Mouse (Mus musculus): ENCODE measurements around the gene Lsm12.
"Not testable (repeated sequence)": the region's sequence is repeated elsewhere in the genome, so short reads cannot be mapped to it uniquely, and the experiment has no call there.

The Lsm12 gene

GRCm38 (mm10) chr11:102186235-102186634 lies 1.1 kb upstream of the Lsm12 start:
- DNase-seq (ENCODE audit: low read depth, low spot score) = no peak

GRCm38 (mm10) chr11:102185677-102186076 lies 581 bp upstream of the Lsm12 start:
- DNase-seq (ENCODE audit: low read depth, low spot score) = no peak

DNA sequence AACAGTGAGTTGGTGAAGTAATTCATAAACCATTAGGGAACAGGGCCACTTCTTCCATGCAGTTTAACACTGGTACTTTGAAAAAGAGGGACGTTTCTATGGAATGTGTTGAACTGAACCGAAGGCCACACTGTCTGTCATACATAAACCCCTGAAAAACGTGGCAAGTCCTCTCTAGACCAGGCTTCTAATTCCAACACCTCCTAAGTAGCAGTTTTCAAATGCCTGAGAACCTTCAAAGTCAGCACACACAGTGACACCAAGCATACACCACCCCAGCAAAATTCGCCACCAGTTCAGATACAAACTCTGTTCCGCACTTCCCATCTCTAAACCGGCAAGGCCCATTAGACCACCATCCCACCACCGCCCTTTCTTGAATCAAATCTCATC lies 847 bp downstream of the Lsm12 start:
- no peak for DNase-seq (ENCODE audit: low read depth, low spot score)

GRCm38 (mm10) chr11:102179836-102180235 lies 5.3 kb downstream of the Lsm12 start:
- no peak for DNase-seq (ENCODE audit: low read depth, low spot score)

DNA sequence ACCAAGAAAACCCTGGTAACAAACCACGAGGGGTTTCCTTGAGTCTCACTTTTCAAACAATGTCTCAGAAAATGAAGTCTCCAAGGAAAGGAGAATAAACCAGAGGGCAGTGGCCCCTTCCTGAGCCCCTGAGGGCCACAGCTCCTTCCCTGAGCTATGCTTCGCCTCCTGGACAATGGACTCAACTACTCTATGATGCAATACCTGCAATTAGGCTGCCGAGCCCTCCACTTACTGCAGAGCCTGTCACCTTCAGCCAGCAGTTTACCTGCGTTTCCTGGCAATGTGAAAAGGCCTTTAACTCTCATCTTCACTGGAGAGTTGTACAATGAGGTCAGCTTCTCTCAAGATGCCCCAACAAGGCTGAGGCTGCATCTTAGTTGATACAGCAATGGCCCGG lies 16.4 kb downstream of the Lsm12 start:
- DNase-seq (ENCODE audit: low read depth, low spot score) = no peak

GRCm38 (mm10) chr11:102167539-102167938 lies 17.6 kb downstream of the Lsm12 start:
- no peak for DNase-seq (ENCODE audit: low read depth, low spot score)

- no peak for DNase-seq (ENCODE audit: low read depth, low spot score)
These were observed 18.9 kb downstream of the Lsm12 start for GRCm38 (mm10) chr11:102165971-102166722.

DNA sequence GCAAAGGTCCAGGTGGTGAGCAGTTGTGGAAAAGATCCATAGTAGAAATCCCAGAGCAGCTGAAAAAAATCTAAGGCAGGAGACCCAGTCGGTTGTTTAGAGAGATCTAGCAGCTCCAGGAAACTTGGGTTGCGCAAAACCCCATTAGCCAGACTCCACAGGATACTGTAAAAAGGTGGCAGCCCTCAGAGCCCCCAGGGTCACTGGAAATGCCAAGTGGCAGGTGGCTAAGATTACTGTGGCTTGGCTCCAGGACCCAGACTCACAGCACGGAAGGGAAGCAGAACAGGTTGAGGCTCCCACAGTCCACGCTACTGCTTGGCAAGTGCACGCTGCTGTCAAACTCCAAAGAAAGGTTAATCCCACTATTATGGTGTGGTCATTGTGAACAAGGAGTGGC lies 25.3 kb downstream of the Lsm12 start:
- no peak for DNase-seq (ENCODE audit: low read depth, low spot score)

- not testable (repeated sequence) for DNase-seq (ENCODE audit: low read depth, low spot score)
These were observed 27.1 kb downstream of the Lsm12 start for GRCm38 (mm10) chr11:102158024-102158423.

DNA sequence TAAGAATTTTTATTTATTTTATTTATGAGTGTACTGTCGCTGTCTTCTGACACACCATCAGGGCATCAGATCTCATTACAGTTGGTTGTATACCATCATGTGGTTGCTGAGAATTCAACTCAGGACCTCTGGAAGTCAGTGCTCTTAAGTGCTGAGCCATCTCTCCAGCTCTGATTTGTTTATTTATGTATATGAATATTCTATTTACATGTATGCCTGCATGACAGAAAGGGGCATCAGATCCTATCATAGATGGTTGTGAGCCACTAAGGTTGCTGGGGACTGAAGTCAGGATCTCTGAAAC lies 28.4 kb downstream of the Lsm12 start:
- no peak for DNase-seq (ENCODE audit: low read depth, low spot score)

- DNase-seq (ENCODE audit: low read depth, low spot score) = peak; percentile 90
These were observed 28.9 kb downstream of the Lsm12 start, which contains the start of gene Tmem101 for GRCm38 (mm10) chr11:102156039-102156785. Gene Tmem101, minus strand, starts transcription at chr11:102156404.

- DNase-seq (ENCODE audit: low read depth, low spot score) = no peak
These were observed 37.7 kb downstream of the Lsm12 start for GRCm38 (mm10) chr11:102147213-102147989.

- no peak for DNase-seq (ENCODE audit: low read depth, low spot score)
These were observed 38.6 kb downstream of the Lsm12 start for GRCm38 (mm10) chr11:102146531-102146930.

DNA sequence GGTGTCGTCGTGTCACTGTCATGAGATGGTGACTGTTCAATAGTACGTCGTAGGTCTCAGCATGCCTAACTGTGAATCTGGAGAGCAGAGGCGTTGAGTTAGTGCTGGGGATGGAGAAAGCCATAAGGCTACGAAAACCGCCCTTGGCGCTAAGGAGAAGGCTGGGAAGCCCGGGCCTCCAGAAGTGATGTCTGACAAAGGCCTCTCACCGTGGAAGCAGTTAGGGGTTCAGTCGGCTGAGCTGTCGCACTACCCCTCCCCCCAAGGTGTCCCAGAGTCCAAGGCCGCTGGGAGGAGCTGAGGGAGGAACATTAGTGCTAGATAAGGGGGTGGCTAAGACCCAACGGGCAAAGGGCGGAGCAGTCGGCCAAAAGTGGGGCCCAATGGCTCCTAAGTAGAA lies 39.1 kb downstream of the Lsm12 start:
- no peak for DNase-seq (ENCODE audit: low read depth, low spot score)

DNA sequence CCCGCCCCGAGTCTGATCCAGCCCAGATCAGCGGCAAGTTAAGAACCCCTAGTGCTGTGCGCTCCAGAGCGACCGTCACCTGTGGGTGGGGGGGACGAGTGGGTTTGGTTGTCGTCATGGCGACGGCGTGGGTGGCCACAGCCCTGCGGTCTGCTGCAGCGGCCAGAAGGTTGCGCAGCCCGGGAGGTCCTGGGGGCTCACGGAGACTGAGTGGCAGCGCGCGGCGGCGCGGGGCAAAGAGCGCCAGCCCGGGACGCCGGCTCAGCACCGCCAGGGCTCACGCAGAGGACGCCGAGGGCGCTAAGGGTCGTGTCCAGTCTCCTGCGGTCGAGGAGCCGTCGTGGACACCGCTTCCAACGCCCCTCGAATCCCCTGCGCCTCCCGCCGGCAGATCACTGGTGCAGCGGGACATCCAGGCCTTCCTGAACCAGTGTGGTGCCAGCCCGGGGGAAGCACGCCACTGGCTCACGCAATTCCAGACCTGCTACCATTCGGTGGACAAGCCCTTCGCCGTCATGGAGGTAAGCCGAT lies 39.6 kb downstream of the Lsm12 start, which contains the start of gene Nags:
Gene Nags, plus strand, starts transcription at position 43 of the 531 bp plus-strand sequence.
- no peak for DNase-seq (ENCODE audit: low read depth, low spot score)

DNA sequence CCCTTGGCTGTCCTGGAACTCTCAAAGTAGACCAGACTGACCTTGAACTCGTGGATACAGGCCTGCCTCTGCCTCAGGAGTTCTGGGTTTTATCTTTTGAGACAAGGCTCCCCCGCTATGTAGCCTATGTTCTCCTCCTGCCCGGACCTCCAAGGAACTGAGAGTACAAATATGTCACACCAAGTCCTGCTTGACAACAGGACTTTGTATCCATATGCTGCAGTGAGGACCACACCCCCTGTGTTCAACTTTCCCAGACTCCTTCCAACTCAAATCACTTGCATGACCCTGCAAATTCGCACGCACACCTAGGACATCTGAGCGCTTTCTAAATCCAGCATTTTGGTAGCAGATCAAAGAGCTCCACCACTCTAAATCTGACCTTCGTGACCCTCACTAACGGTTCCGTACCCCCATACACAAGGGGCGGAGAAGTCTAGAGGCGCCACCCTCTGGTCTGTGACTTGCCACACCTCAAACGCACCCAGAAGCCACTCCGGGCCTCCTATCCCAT lies 40.1 kb downstream of the Lsm12 start:
- DNase-seq (ENCODE audit: low read depth, low spot score) = no peak

- no peak for DNase-seq (ENCODE audit: low read depth, low spot score)
These were observed 42.7 kb downstream of the Lsm12 start for GRCm38 (mm10) chr11:102142355-102142754.

- peak; percentile 59 for DNase-seq (ENCODE audit: low read depth, low spot score)
These were observed 44.6 kb downstream of the Lsm12 start for GRCm38 (mm10) chr11:102140508-102140907.

- peak; percentile 54 for DNase-seq (ENCODE audit: low read depth, low spot score)
These were observed 46.7 kb downstream of the Lsm12 start for GRCm38 (mm10) chr11:102138447-102138740.

DNA sequence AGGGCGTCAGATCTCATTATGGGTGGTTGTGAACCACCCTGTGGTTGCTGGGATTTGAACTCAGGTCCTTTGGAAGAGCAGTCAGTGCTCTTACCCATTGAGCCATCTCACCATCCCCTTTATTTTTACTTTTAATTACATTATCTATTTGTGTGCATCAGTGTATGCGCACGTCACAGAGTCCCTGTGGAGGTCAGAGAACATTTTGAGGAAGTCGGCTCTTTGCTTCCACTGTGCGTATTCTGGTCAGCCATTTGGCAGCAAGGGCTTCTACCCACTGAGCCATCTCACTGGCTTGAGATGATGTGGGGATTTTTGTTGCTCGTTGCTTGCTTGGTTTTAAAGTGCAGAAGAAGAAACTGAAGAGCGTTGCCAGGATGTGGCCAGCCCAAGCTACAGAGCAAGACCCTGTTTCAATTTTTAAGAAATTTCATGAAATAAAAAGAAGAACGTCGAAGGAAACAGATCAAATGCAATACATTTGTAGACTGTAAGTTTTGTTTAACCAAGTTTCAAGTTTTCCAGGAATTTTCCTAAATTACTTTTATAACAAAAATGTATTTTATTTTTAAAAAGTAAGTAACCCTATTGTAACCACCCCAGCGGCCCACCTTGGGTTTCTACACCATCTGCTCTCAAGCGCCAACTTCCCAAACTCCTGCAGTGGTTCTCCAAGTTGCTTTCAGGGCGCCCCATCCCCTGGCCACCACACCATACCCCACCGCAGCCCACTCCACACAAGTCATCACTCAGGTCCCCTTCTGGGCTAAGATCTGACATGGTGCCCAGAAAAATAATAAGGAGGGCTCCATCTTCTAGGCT lies 47.3 kb downstream of the Lsm12 start:
- DNase-seq (ENCODE audit: low read depth, low spot score) = no peak

DNA sequence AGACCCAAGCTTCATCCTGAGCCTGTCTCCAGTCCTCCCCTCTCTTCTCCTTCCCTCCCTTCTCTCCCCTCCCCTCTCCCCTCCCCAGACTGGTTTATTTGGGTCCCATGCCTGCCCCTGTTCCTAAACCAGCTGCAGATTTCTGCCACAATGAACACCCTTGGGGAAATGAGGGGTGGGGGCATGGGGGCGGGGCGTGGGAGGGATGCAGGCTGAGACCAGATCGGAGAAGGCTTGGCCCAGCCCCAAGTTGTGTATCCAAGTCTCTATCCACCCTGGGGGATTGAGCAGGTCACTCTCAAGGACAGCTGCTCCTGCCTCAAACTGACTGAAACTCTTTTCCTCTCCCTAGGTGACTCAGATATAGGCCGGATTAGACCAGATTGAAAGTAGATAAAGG lies 50.6 kb downstream of the Lsm12 start:
- no peak for DNase-seq (ENCODE audit: low read depth, low spot score)
